Mouse (Mus musculus) erythroblast, embryonic 14.5 days (primary cell): ENCODE measurements around the gene Osbpl6.

Experiments
- GATA1 ChIP-seq: IDR thresholded peaks from 2 replicates; pipeline ENCODE4 v1.6.1; 2012; ENCODE audit warnings: low read length, inconsistent platforms, mixed read lengths
- TAL1 ChIP-seq: IDR thresholded peaks from 3 replicates; pipeline ENCODE4 v1.6.1; 2012; ENCODE audit warnings: low read length, inconsistent platforms, mixed read lengths

DNA sequence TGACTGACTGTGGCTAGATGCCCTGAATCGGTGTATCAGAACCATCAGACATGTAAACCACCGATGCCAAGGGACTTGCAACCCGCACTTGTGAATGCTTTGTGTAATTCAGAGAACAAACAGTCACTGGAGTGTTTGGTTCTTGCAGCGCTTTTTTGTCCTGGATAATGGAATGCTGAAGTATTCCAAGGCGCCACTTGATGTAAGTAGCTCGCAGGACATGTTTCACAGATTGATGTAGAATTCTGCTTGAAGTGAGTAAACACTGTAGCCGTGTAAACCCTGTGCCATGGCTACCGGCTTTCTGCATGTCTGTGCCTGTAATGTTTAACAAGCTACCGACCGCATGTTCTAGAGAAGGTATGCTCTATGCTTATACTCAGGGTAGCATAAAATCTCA lies 141.9 kb downstream of the Osbpl6 start:
- no peak for TF ChIP-seq GATA1
- TF ChIP-seq TAL1: no peak
